Mouse (Mus musculus) thymus, postnatal 36 days (tissue): ENCODE results near the gene Nexmif.
"Not testable (repeated sequence)": the region's sequence is repeated elsewhere in the genome, so short reads cannot be mapped to it uniquely, and the experiment has no call there.

Experiments used
- DNase-seq, 2 experiments: peaks; one replicate each; pipeline ENCODE4 v3.0.0; 2022; ENCODE audit warnings: mixed read lengths in 2 of 2

Gene Nexmif

GRCm38 (mm10) chrX:104200736-104201591 is at the start of gene Nexmif:
TSS of gene Nexmif (minus strand) at chrX:104201185.
- DNase-seq: peak in 1 of 2 experiments; percentile 2

- no peak for DNase-seq
Measured at GRCm38 (mm10) chrX:104208701-104209100, 7.7 kb upstream of the Nexmif start.

- no peak for DNase-seq
Measured at GRCm38 (mm10) chrX:104201592-104202139, 681 bp upstream of the Nexmif start.

GRCm38 (mm10) chrX:104200388-104200735 is 623 bp downstream of the Nexmif start:
- peak in 1 of 2 experiments; percentile 9 for DNase-seq

GRCm38 (mm10) chrX:104199611-104200387 is 1.2 kb downstream of the Nexmif start:
- DNase-seq: peak; percentile 8 to 25

- DNase-seq: no peak
Measured at GRCm38 (mm10) chrX:104199070-104199469, 1.9 kb downstream of the Nexmif start.

- DNase-seq: no peak
Measured at GRCm38 (mm10) chrX:104196561-104196960, 4.4 kb downstream of the Nexmif start.

GRCm38 (mm10) chrX:104179257-104179656 is 21.7 kb downstream of the Nexmif start:
- DNase-seq: peak in 1 of 2 experiments; percentile 2

GRCm38 (mm10) chrX:104150072-104150471 is 50.9 kb downstream of the Nexmif start:
- DNase-seq: no peak

GRCm38 (mm10) chrX:104115266-104115665 is 85.7 kb downstream of the Nexmif start:
- not testable (repeated sequence) for DNase-seq

- DNase-seq: no peak
Measured at GRCm38 (mm10) chrX:104114596-104114995, 86.4 kb downstream of the Nexmif start.

GRCm38 (mm10) chrX:104054848-104055247 is 146.1 kb downstream of the Nexmif start:
- no peak for DNase-seq

GRCm38 (mm10) chrX:104040276-104040675 is 160.7 kb downstream of the Nexmif start:
- DNase-seq: no peak

GRCm38 (mm10) chrX:104033843-104034242 is 167.1 kb downstream of the Nexmif start:
- DNase-seq: no peak

GRCm38 (mm10) chrX:104032756-104033155 is 168.2 kb downstream of the Nexmif start:
- DNase-seq: peak; percentile 30 to 39
